Mouse (Mus musculus): ENCODE measurements around the gene Cd274.

Gene Cd274

DNA sequence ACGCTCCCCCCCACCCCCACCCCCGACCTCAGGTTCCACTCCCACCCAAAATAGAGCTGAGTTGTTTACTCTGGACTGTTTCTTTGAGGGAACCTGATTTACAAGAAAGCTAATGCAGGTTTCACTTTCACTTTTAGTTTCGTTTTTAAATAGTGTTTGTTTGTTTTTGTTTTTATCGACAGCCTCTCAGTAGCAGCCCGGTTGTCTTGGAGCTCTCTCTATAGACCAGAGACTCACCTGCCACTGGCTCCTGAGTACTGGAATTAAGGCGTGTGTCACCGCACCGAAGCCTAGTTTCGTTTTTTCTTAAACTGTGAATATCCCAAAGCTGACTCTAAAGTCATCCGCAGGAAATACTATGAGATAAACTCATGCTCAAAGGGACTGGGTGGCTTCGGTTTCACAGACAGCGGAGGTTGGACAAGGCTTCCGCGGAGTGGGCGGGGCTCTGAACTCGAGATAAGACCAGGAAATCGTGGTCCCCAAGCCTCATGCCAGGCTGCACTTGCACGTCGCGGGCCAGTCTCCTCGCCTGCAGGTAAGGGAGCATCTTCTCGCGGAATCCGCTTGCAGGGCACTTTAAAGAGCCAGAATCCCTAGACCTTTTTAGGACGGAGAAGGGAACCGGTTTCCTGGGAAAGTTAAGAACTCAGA, at the start of gene Cd274, which contains the start of gene Plgrkt:
Gene Cd274 (plus strand): TSS at position 487 of the 654 bp plus-strand sequence.
Gene Plgrkt (minus strand): TSS at position 422 of the 654 bp plus-strand sequence.
- peak; percentile 90 for DNase-seq (ENCODE audit: low read depth, low spot score)

DNA sequence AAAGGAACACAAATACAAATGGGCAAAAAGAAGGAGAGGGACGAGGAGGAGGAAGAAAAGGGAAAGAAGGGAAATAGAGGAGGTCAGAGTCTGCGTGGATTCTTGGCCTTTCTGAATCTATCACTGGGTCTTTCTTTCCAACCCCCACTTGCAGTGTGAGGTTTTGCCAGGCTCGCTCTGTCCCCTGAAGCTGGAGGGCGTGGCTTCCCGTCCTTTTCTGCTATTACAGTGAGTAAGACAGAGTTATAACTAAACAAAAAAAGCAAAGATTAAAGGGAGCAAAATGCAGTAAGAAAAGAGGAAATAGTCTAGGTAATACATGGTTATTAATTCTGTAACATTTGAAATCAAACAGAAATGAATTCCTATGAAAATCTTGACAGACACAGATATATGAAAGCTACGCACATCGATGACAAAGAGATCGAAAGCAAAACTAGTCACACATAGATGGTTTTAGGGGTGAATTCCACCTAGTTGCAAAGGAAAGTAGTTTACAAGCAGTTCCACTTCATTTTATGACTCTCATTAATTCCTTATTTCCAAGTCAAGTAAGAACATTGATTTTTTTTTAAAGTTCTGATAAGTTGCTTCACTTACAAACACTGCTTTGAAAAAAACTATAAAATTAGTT, 43.7 kb upstream of the Cd274 start:
- no peak for DNase-seq (ENCODE audit: low read depth, low spot score)

DNA sequence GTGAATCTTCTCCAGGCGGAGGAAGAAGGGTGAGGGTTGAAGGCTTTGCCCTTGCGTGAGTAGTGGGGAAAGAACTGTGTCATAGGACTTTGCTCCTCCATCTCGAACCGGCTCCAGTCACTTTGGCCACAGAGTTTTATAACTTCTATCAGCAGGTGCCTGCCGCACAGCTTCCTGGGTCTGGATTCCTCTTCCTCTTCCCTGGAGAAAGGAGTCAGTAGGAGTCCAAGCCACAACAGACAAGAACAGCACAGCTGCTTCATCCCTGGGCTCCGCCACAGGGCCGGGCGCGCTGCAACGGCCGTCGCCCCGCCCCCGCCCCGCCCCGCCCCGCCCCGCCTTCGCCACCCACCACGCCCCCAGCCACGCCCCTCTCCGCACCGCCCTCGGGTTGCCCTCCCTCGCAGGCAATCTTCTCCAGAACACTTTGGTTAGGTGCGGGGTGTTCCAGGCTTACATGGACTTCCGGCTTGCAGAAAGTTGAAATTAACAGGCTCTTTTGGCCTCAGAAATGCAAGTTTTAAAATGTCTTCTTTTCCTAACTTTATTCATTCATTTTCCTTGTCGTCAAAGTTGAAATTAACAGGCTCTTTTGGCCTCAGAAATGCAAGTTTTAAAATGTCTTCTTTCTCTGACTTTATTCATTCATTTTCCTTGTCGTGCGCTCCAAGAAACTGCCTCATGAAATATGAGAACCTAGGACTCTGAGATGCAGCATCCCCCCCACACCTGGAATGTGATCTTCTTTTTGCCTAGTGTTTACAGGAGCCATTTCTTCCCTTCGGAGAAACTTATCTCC, 42.0 kb upstream of the Cd274 start, which contains the start of gene Insl6:
Gene Insl6 (minus strand): TSS at position 304 of the 799 bp plus-strand sequence.
- DNase-seq (ENCODE audit: low read depth, low spot score) = peak; percentile 61

- no peak for DNase-seq (ENCODE audit: low read depth, low spot score)
Observed at GRCm38 (mm10) chr19:29325852-29326180, 41.4 kb upstream of the Cd274 start.

GRCm38 (mm10) chr19:29326396-29326795, 40.9 kb upstream of the Cd274 start:
- no peak for DNase-seq (ENCODE audit: low read depth, low spot score)

DNA sequence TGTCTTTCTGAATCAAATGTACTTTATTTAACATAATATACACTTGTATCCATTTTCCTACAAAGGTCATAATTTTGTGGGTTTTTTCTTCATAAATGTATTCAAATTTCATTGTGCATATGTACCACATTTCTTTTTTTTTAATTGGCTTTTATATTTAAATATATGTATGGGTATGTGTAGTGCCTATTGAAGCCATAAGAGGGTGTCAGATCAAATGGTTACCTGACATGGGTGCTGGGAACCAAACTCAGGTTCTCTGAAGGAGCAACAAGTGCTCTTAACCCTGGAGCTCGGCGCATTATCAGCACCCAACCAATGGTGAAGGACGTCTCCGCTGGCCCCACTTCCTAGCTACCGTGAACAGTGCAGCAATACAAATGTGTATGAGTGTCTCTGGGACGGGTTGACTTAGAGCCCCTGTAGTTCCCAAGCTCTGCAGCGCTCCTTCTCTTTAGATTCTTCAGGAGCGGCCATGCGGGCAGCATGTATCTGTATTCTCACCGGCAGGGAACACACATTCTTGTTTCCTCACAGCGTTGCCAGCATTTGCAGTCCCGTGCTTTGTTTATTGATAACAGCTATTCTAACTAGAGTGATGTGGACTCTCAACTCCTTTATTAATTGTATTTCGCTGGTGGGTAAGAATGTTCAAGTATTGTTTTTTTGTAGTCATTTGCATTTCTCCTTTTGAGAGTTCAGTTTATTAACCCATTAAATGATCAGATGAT, 40.3 kb upstream of the Cd274 start:
- no peak for DNase-seq (ENCODE audit: low read depth, low spot score)

- no peak for DNase-seq (ENCODE audit: low read depth, low spot score)
Observed at GRCm38 (mm10) chr19:29334068-29334745, 33.0 kb upstream of the Cd274 start, which contains the start of gene Rln1. Gene Rln1, minus strand, starts transcription at chr19:29334670.

DNA sequence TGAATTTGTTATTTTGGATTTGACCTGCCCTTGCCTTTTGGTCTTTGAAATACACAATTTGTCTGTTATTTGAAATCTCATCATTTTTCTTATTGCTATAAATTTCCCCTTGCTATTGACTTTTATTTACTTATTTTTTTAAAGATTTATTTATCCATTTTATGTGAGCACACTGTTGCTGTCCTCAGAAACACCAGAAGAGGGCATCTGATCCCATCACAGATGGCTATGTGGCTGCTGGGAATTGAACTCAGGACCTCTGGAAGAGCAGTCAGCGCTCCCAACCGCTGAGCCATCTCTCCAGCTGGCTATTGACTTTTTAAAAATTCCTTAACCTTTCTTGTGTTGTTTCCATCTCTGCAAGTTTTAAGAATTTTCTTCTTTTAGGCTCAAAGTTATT, 30.6 kb upstream of the Cd274 start:
- DNase-seq (ENCODE audit: low read depth, low spot score) = peak; percentile 19

- peak; percentile 56 for DNase-seq (ENCODE audit: low read depth, low spot score)
Observed at GRCm38 (mm10) chr19:29341029-29341428, 26.2 kb upstream of the Cd274 start.

- DNase-seq (ENCODE audit: low read depth, low spot score) = no peak
Observed at GRCm38 (mm10) chr19:29342281-29342680, 25.0 kb upstream of the Cd274 start.

DNA sequence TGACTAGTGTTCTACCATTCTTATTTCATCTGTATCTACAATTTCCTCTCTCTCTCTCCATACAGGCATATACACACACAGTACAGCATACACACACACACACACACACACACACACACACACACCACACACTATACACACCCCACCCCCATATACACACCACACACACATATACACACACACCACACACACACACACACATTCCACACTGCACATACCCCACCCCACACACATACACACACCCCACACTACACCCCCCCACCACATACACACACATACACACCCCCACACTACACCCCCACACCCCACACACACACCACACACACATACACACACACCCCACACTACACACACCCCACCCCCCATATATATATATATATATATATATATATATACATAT, 22.4 kb upstream of the Cd274 start:
- DNase-seq (ENCODE audit: low read depth, low spot score) = no peak

DNA sequence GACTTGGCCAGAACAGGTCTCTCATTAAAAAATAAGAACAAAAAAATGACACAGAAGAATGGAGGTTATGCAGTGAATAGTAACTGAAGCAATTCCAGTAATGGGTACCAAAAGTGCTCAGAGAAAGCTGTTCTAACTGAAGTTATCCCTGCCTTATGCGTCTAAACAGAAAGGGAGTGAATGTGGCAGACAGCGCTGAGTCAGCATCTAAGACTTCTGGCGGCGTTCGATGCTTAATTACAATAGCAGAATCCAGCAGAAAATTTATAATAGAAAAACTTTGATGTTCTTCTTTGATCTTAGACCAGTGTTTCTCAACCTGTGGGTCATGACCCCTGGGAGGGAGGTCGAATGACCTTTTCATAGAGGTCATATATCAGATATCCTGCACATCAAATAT, 21.6 kb upstream of the Cd274 start:
- DNase-seq (ENCODE audit: low read depth, low spot score) = no peak

- DNase-seq (ENCODE audit: low read depth, low spot score) = no peak
Observed at GRCm38 (mm10) chr19:29350991-29351390, 16.3 kb upstream of the Cd274 start.

DNA sequence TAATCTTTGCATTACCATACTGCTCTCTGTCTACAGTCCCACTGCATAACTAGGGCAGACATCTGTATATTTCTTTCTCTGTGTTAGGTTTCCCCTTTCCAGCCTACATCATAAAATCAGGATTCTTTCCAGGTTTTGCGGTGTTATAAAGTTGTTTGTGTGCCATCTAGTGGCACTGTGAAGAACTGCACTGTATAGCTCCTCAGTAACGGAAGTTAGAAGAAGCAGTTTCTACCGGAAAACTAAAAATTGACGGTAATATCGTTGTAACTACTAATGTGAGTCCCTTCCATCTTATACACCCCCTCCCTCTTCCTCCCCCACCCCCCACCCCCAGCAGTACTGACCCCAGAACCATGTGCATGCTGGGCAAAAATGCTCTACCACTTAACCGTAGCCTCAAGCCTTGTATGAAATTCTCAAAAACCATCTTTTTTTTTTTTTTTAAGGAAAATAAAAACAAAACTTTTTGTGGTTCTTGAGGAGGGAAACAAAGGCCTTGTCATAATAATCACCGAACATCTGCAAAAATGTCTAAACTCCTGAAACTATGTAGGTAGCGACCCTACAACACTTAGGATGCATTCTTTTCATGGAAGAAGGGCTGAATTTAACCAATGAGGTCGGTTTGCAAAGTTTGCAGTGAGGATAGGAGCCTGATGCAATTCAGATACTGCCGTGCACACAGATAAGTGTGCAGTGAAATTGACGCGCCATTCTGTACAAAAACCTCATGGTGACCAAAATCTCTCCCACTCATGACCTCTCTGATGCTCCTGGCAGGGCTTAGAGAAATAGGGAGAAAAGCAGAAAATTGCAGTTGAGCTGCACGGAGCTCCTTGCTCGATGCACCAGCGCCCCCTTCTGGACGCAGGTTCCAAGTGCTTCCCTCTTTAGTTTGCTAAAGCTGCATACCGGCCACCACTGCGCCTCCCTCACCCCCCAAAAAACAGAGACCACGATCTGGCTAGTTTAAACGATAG, 12.1 kb upstream of the Cd274 start:
- peak; percentile 94 for DNase-seq (ENCODE audit: low read depth, low spot score)

- no peak for DNase-seq (ENCODE audit: low read depth, low spot score)
Observed at GRCm38 (mm10) chr19:29356281-29356680, 11.0 kb upstream of the Cd274 start.

DNA sequence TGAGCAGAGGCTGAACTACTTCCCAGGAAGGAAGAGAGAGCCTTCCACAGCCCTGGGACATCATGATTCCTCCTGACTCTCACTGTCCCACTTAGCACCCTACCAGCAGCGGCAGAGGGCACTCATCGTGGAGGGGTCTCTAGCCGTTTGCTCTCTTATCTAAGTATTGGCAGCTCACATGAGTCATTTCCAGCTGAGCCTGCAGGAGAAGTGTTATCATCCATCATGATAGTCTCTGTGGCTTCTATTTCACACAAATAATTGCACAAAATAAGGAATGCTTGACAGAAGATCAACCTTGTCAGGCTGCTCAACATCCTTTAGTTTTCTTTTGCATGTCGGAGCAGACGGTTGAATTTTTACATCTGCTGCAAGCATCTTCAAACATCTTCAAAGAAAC, 7.0 kb upstream of the Cd274 start:
- no peak for DNase-seq (ENCODE audit: low read depth, low spot score)

DNA sequence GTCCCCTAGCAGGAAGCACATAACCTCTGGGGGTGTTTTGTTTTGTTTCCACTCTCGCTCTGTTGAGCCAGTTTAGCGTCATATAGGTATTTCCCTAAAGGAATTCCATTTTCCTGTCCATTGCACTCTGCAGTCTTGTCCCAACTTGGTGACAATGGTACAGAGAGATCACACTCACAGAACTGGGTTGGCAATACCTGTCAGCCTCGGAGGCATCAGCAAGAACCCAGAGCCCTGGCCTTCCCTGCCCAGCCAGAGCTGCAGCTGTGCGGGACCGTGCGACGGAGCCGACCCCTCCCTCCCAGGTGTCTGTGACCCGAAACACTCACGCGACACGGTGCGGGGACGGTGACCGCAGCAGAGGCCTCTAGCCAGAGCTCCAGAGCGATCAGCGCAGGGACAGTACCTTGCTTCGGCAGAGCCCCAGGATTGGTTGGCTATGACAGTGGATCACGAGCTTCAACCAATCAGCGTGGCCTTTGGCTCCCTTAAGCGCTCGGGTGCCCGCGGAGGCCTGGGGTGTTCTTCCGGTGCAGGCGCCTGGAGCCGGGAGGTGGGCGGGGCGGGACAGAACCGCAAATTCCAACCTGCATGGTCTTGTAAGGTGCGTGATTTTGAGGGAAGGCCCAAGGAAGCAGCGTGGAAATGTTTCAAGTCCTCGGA, 5.7 kb upstream of the Cd274 start:
- peak; percentile 97 for DNase-seq (ENCODE audit: low read depth, low spot score)

DNA sequence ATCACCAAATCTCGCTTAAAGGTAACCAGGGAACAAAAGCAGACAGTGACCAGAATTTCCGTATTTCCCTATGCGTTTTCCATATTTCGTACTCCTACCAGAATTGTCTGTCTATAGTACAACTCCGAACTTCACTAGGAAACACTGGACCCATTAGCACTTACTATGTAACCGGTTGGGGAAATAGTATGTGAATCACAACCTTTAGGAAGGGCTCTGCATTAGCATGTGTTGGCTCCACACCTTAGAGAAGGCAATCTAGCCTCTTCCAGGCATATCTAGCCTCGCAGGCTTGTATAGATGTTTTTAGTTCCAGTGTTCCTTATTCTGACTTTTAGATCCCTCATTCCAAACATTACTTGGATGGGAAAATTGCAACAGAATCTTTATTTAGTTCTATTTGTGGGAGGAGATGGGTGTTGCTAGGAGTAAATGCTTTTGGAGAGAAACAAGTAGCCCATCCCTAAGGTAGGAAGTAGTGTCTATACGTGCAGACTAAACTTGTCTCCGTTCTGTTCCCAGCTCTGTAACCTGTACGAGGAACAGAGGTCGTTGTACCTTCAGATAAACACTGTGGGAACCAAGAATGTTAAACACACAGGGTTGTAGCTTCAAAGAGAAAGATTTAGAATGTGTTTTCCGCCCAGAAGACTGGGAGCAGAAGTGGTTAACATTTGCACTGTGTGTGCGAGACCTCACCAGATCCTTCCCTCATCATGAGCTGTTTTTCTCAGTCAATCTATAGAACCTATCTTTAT, 4.9 kb upstream of the Cd274 start:
- DNase-seq (ENCODE audit: low read depth, low spot score) = no peak

DNA sequence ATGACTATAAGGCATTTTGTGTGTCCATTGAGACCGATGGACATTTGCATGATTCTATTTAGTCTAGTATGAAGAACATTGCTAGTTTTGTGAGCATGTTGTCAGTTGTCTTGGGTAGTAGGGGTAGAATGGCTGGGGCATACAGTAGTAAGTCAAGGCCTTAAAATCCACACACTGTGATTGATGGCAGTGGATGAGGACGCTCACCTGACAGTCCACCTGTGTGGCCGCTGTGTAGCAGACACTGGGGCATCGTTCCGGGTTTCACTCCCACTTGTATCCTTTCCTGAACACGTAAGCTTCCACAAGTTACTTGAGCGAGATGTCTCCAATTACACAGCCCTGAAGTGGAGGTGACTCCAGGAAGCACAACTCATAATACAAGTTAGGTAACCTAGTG, 3.7 kb upstream of the Cd274 start:
- no peak for DNase-seq (ENCODE audit: low read depth, low spot score)

Data from 3T3-L1 (cell line).